Mouse (Mus musculus) NIH3T3 (cell line): ENCODE results near the gene Scn2a.
A peak's percentile ranks its signal among the peaks of the same experiment; 100 is the strongest.

Experiments
- DNase-seq: peaks from one replicate; pipeline ENCODE4 v3.0.0-alpha.2; 2012; ENCODE audit warnings: low read depth

Gene Scn2a

GRCm38 (mm10) chr2:65620556-65621166 is at the start of gene Scn2a:
Scn2a (plus strand) TSS chr2:65620771.
- peak; percentile 71 for DNase-seq

- DNase-seq: no peak
Observed at GRCm38 (mm10) chr2:65587679-65588078, 32.9 kb upstream of the Scn2a start.

- DNase-seq: no peak
Observed at GRCm38 (mm10) chr2:65607813-65608212, 12.8 kb upstream of the Scn2a start.

- DNase-seq: no peak
Observed at GRCm38 (mm10) chr2:65611887-65612286, 8.7 kb upstream of the Scn2a start.

- peak; percentile 81 for DNase-seq
Observed at GRCm38 (mm10) chr2:65619781-65620180, 790 bp upstream of the Scn2a start.

GRCm38 (mm10) chr2:65621254-65621653 is 683 bp downstream of the Scn2a start:
- no peak for DNase-seq

GRCm38 (mm10) chr2:65621838-65622237 is 1.3 kb downstream of the Scn2a start:
- DNase-seq: no peak

GRCm38 (mm10) chr2:65652636-65653035 is 32.1 kb downstream of the Scn2a start:
- no peak for DNase-seq

GRCm38 (mm10) chr2:65657031-65657430 is 36.5 kb downstream of the Scn2a start:
- DNase-seq: no peak

GRCm38 (mm10) chr2:65658430-65658829 is 37.9 kb downstream of the Scn2a start:
- DNase-seq: no peak

- no peak for DNase-seq
Observed at GRCm38 (mm10) chr2:65663892-65664291, 43.3 kb downstream of the Scn2a start.

GRCm38 (mm10) chr2:65664481-65664880 is 43.9 kb downstream of the Scn2a start:
- no peak for DNase-seq

- DNase-seq: no peak
Observed at GRCm38 (mm10) chr2:65665180-65665579, 44.6 kb downstream of the Scn2a start.

- DNase-seq: no peak
Observed at GRCm38 (mm10) chr2:65667590-65668436, 47.2 kb downstream of the Scn2a start.

GRCm38 (mm10) chr2:65668437-65669135 is 48.0 kb downstream of the Scn2a start:
- DNase-seq: peak; percentile 91

GRCm38 (mm10) chr2:65669561-65669960 is 49.0 kb downstream of the Scn2a start:
- DNase-seq: no peak

- DNase-seq: no peak
Observed at GRCm38 (mm10) chr2:65670153-65670817, 49.7 kb downstream of the Scn2a start.

- DNase-seq: peak; percentile 40
Observed at GRCm38 (mm10) chr2:65679621-65680020, 59.0 kb downstream of the Scn2a start.

- no peak for DNase-seq
Observed at GRCm38 (mm10) chr2:65685151-65685550, 64.6 kb downstream of the Scn2a start.

- DNase-seq: no peak
Observed at GRCm38 (mm10) chr2:65690456-65691184, 70.0 kb downstream of the Scn2a start.

GRCm38 (mm10) chr2:65694485-65694884 is 73.9 kb downstream of the Scn2a start:
- DNase-seq: no peak

GRCm38 (mm10) chr2:65695061-65695460 is 74.5 kb downstream of the Scn2a start:
- DNase-seq: no peak
